In the genomic region with DNA sequence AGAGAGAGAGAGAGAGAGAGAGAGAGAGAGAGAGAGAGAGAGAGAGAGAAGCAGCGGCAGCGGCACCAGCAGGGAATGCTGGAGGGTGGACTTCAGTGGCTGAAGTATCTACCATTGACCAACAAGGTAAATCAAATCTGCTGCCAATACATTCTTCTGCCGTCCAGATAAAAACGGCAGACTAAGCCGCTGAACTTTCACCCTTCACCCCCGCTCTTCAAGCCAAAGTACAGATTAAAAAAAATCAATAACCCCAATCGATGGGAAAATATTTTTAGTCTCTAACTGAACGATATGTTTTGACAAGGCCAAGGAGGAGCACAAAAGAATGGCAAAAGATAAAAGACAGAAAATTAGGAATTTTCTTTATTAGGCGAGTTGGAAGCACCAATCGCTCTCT, we compare ENCODE assay signal across 11 mouse cellular contexts.
"Had no signal": no experiment of that assay in that cellular context is flagged by ENCODE, and none has a peak within 500 bp of the region (broad histone marks: within the 10 kb centered on the region; RNA-seq: fewer than 3 reads in every experiment).

No protein-coding gene starts in this region.

- DNase-seq: kidney, adult 8-10 months; kidney, postnatal 25 days; layer of hippocampus, adult 9-11 months; liver, embryonic 13.5 days; lung, postnatal 14 days; thymus, adult 18-20 months; thymus, postnatal 14 days had no signal

- H3K4me2 ChIP-seq: limb, embryonic 12.5 days; liver, embryonic 13.5 days; lung, embryonic 15.5 days; midbrain, embryonic 13.5 days had no signal

- H3K27ac ChIP-seq: limb, embryonic 12.5 days; liver, embryonic 13.5 days; lung, embryonic 15.5 days; midbrain, embryonic 13.5 days had no signal

- H3K9ac ChIP-seq: limb, embryonic 12.5 days; liver, embryonic 13.5 days; lung, embryonic 15.5 days; midbrain, embryonic 13.5 days had no signal

- H3K4me3 ChIP-seq: limb, embryonic 12.5 days; liver, embryonic 13.5 days; lung, embryonic 15.5 days; midbrain, embryonic 13.5 days had no signal

- H3K9me3 ChIP-seq: limb, embryonic 12.5 days; liver, embryonic 13.5 days; lung, embryonic 15.5 days; midbrain, embryonic 13.5 days had no signal

- H3K27me3 ChIP-seq: limb, embryonic 12.5 days; liver, embryonic 13.5 days; lung, embryonic 15.5 days; midbrain, embryonic 13.5 days had no signal

- H3K4me1 ChIP-seq: limb, embryonic 12.5 days; liver, embryonic 13.5 days; lung, embryonic 15.5 days; midbrain, embryonic 13.5 days had no signal

- ATAC-seq: intestine, embryonic 16.5 days; midbrain, embryonic 13.5 days had no signal

- H3K36me3 ChIP-seq: limb, embryonic 12.5 days; liver, embryonic 13.5 days; lung, embryonic 15.5 days; midbrain, embryonic 13.5 days had no signal
